Mouse (Mus musculus): ENCODE results near the gene Tmco2. TPM values are rescaled to one million over a fixed set of nuclear protein-coding genes. Genes with fewer than 3 reads are reported as not detected.
A peak's percentile ranks its signal among the peaks of the same experiment; 100 is the strongest.

The Tmco2 gene
- not detected in 2 replicates for polyA plus RNA-seq (2014; fragmentation: Nextera tagmentation; extraction: Ambion mirVana)

DNA sequence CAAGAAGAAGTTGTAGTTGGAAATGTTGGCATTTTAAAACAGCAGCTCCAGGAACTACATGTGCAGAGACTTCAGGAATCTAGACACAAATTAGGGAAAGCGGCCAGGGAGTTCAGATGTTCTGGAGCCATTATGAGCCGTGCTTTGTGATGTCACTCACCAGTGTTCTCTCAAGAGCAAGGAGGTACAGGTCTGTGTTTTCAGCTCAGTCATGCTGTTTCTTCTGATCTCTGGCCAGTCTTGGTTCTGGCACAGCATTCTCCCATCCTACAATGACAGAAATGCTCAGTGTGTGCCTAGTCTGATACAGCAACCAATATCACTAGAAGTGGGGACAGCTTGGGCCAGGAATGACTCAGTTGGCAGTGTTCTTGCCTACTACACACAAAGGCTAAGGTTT, at the start of gene Tmco2:
TSS of gene Tmco2 (minus strand) at position 101 of the 400 bp plus-strand sequence.
- DNase-seq = no peak
- no peaks in the 10 kb centered on the region for H3K9me3 ChIP-seq (ENCODE audit: control insufficient read depth, low read length)
- no peak within 1 kb of the TSS for H3K4me3 ChIP-seq (replicated peaks; ENCODE audit: low read depth, low read length)
- ATAC-seq (ENCODE audit: low FRiP score, low TSS enrichment) = no peak
- no peaks in the 10 kb centered on the region for H3K36me3 ChIP-seq (ENCODE audit: control insufficient read depth, insufficient read depth, low read length)
- WGBS = 93% methylated on average over 2 of the region's 2 CpGs
- H3K27ac ChIP-seq (replicated peaks; ENCODE audit: low read depth, low read length) = no peak within 1 kb of the TSS
- H3K4me1 ChIP-seq (ENCODE audit: control insufficient read depth, insufficient read depth, low read length) = no peaks in the 10 kb centered on the region
- H3K9ac ChIP-seq (replicated peaks; ENCODE audit: low read length) = no peak within 1 kb of the TSS
- no peaks in the 10 kb centered on the region for H3K27me3 ChIP-seq (ENCODE audit: control insufficient read depth, insufficient read depth, low read length)
- no peak within 1 kb of the TSS for H3K4me2 ChIP-seq (ENCODE audit: low read length)

DNA sequence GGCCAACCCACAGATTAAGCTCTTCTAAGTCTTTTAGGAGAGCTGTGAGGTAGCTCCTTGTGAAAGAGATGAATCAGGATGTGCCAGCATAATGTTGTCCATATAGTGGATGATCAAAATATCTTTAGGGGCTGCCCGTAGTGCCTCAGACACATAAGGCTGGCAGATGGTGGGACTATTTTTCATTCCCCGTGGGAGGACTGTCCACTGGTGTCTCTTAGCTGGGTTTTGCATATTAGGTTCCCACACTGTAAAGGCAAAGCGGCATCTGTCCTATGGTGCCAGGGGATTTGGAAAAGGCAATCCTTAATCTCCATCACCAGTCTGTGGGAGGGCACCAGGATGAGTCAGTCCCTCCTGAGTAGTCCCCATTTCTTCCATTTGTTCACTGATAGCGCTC, 5.7 kb downstream of the Tmco2 start:
- DNase-seq (no peak), ATAC-seq (ENCODE audit: low FRiP score, low TSS enrichment) (no peak)
- H3K27ac ChIP-seq (replicated peaks; ENCODE audit: low read depth, low read length) = no peak overlapping the region

DNA sequence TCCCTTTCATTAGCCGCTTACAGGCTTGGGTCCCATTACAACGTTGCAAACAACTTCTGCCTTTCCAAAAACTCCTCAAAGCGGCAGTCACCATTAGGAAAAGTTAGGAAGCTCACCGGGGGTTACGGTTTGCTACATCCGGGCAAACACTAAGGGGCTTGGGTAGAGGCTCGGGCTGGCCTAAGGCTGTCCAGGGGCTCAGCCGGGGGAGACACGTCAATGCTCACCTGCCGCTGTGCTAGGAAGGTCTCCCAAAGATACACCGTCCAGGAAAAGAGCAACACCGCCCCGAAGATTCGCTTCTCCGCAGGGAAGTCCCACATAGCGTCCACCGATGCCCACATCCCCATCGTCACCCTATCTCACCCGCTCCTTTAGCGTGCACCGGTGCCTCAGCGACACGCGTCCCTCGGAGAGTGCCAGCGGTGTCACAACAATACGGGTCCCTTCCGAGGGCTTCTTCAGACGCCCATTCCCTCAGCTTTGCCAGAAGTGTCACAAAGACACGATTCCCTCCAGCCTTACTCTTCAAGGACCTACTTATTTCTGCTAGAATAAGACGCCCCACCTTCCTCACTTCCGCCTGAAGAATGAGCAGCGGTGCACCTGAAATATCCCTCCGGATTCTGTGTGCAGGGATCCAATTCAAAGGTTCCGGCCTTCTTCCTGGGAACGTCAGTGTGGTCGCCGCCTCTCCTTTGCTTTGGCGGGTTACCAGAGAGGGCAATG, 11.2 kb downstream of the Tmco2 start, which contains the start of gene Zmpste24:
TSS of gene Zmpste24 (minus strand) at position 592 of the 729 bp plus-strand sequence.
- Histone ChIP-seq H3K4me1 (ENCODE audit: control insufficient read depth, insufficient read depth, low read length) (peaks cover 11% of the 10 kb centered on the region), H3K9me3 (ENCODE audit: control insufficient read depth, low read length) (no peaks in the 10 kb centered on the region), H3K36me3 (ENCODE audit: control insufficient read depth, insufficient read depth, low read length) (peaks cover 25% of the 10 kb centered on the region), H3K9ac (replicated peaks; ENCODE audit: low read length) (peak within 1 kb of the TSS; percentile 62), H3K27ac (replicated peaks; ENCODE audit: low read depth, low read length) (peak within 1 kb of the TSS; percentile 65), H3K27me3 (ENCODE audit: control insufficient read depth, insufficient read depth, low read length) (no peaks in the 10 kb centered on the region), H3K4me2 (ENCODE audit: low read length) (peak within 1 kb of the TSS; percentile 84), H3K4me3 (replicated peaks; ENCODE audit: low read depth, low read length) (peak within 1 kb of the TSS; percentile 60)
- under 1% methylated on average over 39 of the region's 39 CpGs for WGBS
- ATAC-seq (ENCODE audit: low FRiP score, low TSS enrichment) = peak; percentile 91
- DNase-seq = peak; percentile 96

More for the DNA sequence above, 5.7 kb downstream of the Tmco2 start:
- no peak overlapping the region for H3K4me3 ChIP-seq (replicated peaks; ENCODE audit: low read depth, low read length)
- H3K36me3 ChIP-seq (ENCODE audit: control insufficient read depth, insufficient read depth, low read length) = no peaks in the 10 kb centered on the region
- 77% methylated on average over 4 of the region's 4 CpGs for WGBS
- no peak overlapping the region for H3K9ac ChIP-seq (replicated peaks; ENCODE audit: low read length)
- H3K9me3 ChIP-seq (ENCODE audit: control insufficient read depth, low read length) = no peaks in the 10 kb centered on the region
- H3K4me1 ChIP-seq (ENCODE audit: control insufficient read depth, insufficient read depth, low read length) = no peaks in the 10 kb centered on the region
- no peak overlapping the region for H3K4me2 ChIP-seq (ENCODE audit: low read length)
- H3K27me3 ChIP-seq (ENCODE audit: control insufficient read depth, insufficient read depth, low read length) = no peaks in the 10 kb centered on the region

DNA sequence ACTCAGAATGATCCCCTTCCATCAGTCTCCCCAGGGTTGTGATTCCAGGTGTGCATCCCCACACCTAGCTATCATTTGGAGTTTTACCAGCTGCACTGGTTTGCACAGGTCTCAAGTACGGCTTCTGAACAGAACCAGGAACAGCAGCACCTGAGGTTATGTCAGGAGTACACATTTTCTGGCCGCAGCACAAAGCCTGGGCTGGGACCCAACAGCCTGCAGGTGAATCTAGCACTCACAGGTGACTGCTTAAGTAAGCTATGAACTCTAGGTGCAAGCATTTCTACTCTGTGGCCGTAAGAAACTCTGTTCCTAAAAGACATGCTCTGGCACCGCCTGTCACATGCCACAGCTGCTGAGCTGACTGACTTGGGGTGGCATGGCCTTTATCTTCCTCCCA, 18.8 kb downstream of the Tmco2 start:
- H3K4me3 ChIP-seq (replicated peaks; ENCODE audit: low read depth, low read length) = no peak overlapping the region
- H3K9me3 ChIP-seq (ENCODE audit: control insufficient read depth, low read length) = no peaks in the 10 kb centered on the region
- ATAC-seq (ENCODE audit: low FRiP score, low TSS enrichment) = no peak
- WGBS = 96% methylated on average over 4 of the region's 4 CpGs
- no peak for DNase-seq
- H3K36me3 ChIP-seq (ENCODE audit: control insufficient read depth, insufficient read depth, low read length) = peaks cover 77% of the 10 kb centered on the region
- no peak overlapping the region for H3K27ac ChIP-seq (replicated peaks; ENCODE audit: low read depth, low read length)
- no peaks in the 10 kb centered on the region for H3K27me3 ChIP-seq (ENCODE audit: control insufficient read depth, insufficient read depth, low read length)
- no peak overlapping the region for H3K9ac ChIP-seq (replicated peaks; ENCODE audit: low read length)
- H3K4me1 ChIP-seq (ENCODE audit: control insufficient read depth, insufficient read depth, low read length) = no peaks in the 10 kb centered on the region
- H3K4me2 ChIP-seq (ENCODE audit: low read length) = no peak overlapping the region

DNA sequence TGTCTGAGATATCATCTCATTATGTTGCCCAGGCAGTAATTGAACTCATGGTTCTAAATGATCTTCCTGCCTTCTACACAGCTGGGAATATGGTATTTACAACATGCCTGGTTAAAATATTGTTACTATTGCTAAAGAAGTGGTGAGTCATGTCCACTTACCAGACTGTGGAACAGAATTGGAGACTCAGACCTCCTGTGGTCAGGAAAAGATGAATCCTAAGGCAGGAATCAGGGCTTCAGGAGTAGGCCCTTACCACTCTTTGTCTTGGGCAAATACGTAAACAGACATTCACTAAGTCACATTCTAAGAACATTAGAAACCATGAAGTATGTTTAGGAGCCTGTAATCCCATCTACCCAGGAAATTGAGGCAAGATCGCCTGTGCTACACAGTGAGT, 20.3 kb downstream of the Tmco2 start:
- Histone ChIP-seq H3K4me2 (ENCODE audit: low read length) (no peak overlapping the region), H3K9me3 (ENCODE audit: control insufficient read depth, low read length) (no peaks in the 10 kb centered on the region), H3K4me3 (replicated peaks; ENCODE audit: low read depth, low read length) (no peak overlapping the region), H3K36me3 (ENCODE audit: control insufficient read depth, insufficient read depth, low read length) (peaks cover 78% of the 10 kb centered on the region), H3K27me3 (ENCODE audit: control insufficient read depth, insufficient read depth, low read length) (no peaks in the 10 kb centered on the region), H3K9ac (replicated peaks; ENCODE audit: low read length) (no peak overlapping the region), H3K27ac (replicated peaks; ENCODE audit: low read depth, low read length) (no peak overlapping the region), H3K4me1 (ENCODE audit: control insufficient read depth, insufficient read depth, low read length) (no peaks in the 10 kb centered on the region)
- 92% methylated on average over 2 of the region's 2 CpGs for WGBS
- no peak for DNase-seq
- no peak for ATAC-seq (ENCODE audit: low FRiP score, low TSS enrichment)

DNA sequence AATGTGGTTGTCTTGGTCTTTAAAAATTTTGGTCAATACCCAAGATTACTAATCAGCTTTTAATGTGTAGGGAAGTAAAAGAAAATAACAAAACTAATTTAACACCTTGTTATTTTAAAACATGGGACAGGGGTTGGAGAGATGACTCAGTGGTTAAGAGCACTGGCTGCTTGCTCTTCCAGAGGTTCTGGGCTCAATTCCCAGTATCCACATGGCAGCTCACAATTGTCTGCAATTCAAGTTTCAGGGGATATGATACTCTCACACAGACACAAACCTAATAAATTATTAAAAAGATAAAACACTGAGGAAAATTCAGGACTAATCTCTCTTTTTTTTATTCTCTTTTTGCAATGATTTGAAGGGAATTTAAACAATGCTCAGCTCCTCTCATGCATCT, 24.5 kb downstream of the Tmco2 start:
- H3K27me3 ChIP-seq (ENCODE audit: control insufficient read depth, insufficient read depth, low read length) = no peaks in the 10 kb centered on the region
- no peak overlapping the region for H3K27ac ChIP-seq (replicated peaks; ENCODE audit: low read depth, low read length)
- no peaks in the 10 kb centered on the region for H3K9me3 ChIP-seq (ENCODE audit: control insufficient read depth, low read length)
- no peak for DNase-seq
- no peak overlapping the region for H3K4me3 ChIP-seq (replicated peaks; ENCODE audit: low read depth, low read length)
- H3K4me1 ChIP-seq (ENCODE audit: control insufficient read depth, insufficient read depth, low read length) = no peaks in the 10 kb centered on the region
- peaks cover 72% of the 10 kb centered on the region for H3K36me3 ChIP-seq (ENCODE audit: control insufficient read depth, insufficient read depth, low read length)
- H3K4me2 ChIP-seq (ENCODE audit: low read length) = no peak overlapping the region
- no peak for ATAC-seq (ENCODE audit: low FRiP score, low TSS enrichment)
- no peak overlapping the region for H3K9ac ChIP-seq (replicated peaks; ENCODE audit: low read length)

DNA sequence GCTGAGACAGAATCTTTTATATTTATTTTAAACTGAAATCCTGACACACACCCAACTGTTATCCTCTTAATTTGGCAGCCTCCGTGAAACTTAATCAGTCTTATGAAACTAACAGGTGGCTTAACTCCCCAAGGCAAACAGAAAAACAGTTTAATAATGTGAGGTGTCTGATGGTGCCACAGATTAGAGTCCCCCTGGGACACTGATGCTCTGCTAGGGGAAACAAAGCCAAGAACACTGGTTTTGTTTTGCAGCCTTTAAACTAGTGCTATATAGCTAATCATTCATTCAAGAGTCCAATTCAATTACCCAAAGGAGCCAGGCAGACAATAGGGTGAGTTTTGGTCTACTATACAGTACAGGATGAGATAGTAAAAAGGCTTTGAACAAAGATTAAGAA, 28.6 kb downstream of the Tmco2 start:
- ATAC-seq (ENCODE audit: low FRiP score, low TSS enrichment) = no peak
- DNase-seq = no peak
- Histone ChIP-seq H3K36me3 (ENCODE audit: control insufficient read depth, insufficient read depth, low read length) (peaks cover 75% of the 10 kb centered on the region), H3K4me3 (replicated peaks; ENCODE audit: low read depth, low read length) (no peak overlapping the region), H3K27me3 (ENCODE audit: control insufficient read depth, insufficient read depth, low read length) (no peaks in the 10 kb centered on the region), H3K27ac (replicated peaks; ENCODE audit: low read depth, low read length) (no peak overlapping the region), H3K9ac (replicated peaks; ENCODE audit: low read length) (no peak overlapping the region), H3K4me2 (ENCODE audit: low read length) (no peak overlapping the region), H3K9me3 (ENCODE audit: control insufficient read depth, low read length) (no peaks in the 10 kb centered on the region), H3K4me1 (ENCODE audit: control insufficient read depth, insufficient read depth, low read length) (no peaks in the 10 kb centered on the region)
- WGBS = 78% methylated on average over 1 of the region's 1 CpGs

DNA sequence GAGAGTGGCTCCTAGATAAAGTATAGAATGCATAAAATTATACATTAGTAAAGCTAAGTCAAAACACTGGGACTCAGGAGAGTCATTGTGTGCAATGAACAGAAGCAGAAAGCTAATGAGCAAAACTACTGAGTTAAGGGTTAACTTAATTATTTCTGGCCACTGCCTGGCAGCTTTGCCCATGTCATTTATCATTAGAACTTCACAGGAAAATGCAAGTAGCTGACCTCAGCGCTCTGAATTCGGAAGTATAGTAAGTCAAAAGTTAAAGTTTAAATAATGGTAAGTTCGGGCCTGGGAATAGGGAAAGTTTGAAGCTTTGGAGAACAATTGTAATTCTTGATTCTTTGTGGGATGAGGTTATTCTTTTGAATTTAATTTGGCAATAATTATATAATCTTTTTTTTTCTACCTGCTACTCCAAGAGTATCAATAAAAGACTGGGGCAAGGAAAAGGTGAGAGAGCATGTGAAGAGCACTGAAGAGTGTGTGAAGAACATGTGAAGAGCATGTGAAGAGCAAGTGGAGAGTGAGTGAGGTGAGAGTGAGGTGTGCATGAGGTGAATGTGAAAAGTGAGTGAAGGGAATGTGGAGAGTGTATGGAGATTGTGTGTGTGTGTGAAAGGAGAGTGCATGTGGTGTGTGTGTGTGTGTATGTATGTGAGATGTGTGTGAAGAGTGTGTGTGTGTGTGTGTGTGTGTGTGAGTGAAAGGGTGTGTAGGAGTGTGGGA, 30.9 kb downstream of the Tmco2 start:
- WGBS = 95% methylated on average over 3 of the region's 3 CpGs
- H3K36me3 ChIP-seq (ENCODE audit: control insufficient read depth, insufficient read depth, low read length) = peaks cover 74% of the 10 kb centered on the region
- no peak overlapping the region for H3K4me2 ChIP-seq (ENCODE audit: low read length)
- H3K27ac ChIP-seq (replicated peaks; ENCODE audit: low read depth, low read length) = no peak overlapping the region
- ATAC-seq (ENCODE audit: low FRiP score, low TSS enrichment) = no peak
- no peak overlapping the region for H3K9ac ChIP-seq (replicated peaks; ENCODE audit: low read length)
- H3K4me3 ChIP-seq (replicated peaks; ENCODE audit: low read depth, low read length) = no peak overlapping the region
- no peak for DNase-seq
- H3K27me3 ChIP-seq (ENCODE audit: control insufficient read depth, insufficient read depth, low read length) = no peaks in the 10 kb centered on the region
- no peaks in the 10 kb centered on the region for H3K4me1 ChIP-seq (ENCODE audit: control insufficient read depth, insufficient read depth, low read length)
- H3K9me3 ChIP-seq (ENCODE audit: control insufficient read depth, low read length) = no peaks in the 10 kb centered on the region

DNA sequence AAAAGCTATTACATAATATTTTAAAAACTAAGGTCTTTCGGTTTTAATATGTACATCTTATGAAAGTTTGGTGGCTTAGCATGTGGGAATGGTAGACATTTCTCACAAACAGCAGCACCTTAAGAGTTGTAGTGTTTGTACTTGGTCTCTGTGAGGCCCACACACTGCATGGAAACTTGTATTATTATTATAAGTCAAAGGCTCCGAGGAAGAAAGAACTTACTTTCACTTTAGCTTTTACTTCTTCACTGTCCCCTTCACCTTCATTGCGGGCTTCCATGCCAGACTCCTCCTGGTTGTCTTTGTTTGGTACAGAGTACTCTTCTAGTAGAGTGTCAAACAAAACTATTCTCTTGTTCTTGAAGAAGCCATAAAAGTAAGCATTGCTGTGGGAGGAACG, 34.8 kb downstream of the Tmco2 start:
- 87% methylated on average over 4 of the region's 4 CpGs for WGBS
- Histone ChIP-seq H3K36me3 (ENCODE audit: control insufficient read depth, insufficient read depth, low read length) (peaks cover 61% of the 10 kb centered on the region), H3K4me3 (replicated peaks; ENCODE audit: low read depth, low read length) (no peak overlapping the region), H3K9ac (replicated peaks; ENCODE audit: low read length) (no peak overlapping the region), H3K4me2 (ENCODE audit: low read length) (no peak overlapping the region), H3K27me3 (ENCODE audit: control insufficient read depth, insufficient read depth, low read length) (no peaks in the 10 kb centered on the region), H3K9me3 (ENCODE audit: control insufficient read depth, low read length) (no peaks in the 10 kb centered on the region), H3K4me1 (ENCODE audit: control insufficient read depth, insufficient read depth, low read length) (no peaks in the 10 kb centered on the region), H3K27ac (replicated peaks; ENCODE audit: low read depth, low read length) (no peak overlapping the region)
- DNase-seq (no peak), ATAC-seq (ENCODE audit: low FRiP score, low TSS enrichment) (no peak)
